Mouse (Mus musculus): ENCODE measurements at regions not wholly inside any gene's neighbourhood (a gene's known extent, or its start where the extent isn't known, plus 50 kb on each side); places are given as distances from the start of the nearest gene placed in this dataset.

DNA sequence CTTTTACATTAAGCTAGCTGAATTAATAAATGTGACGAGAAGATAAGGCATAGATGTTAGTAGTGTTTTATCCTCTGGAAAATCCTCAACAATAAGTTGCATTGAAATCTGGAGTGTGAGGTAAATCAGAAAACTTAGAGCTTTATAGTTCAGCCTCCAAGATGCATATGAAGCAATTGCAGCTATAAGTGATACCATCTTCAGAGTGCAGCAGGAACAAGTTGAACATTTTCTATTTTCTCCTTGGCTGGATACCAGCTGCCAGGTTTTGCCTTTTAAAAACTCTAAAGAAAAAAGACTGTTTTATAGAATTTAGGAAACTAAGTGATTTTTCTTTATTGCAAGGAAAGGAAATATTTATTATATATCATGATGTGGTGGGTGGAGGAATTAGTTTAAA, 414.6 kb downstream of the Otol1 start:
- no peak for TF ChIP-seq POLR2A (IDR thresholded peaks at IDR 0.05; ENCODE audit: insufficient read depth, low read depth, low read length)
- no peak for TF ChIP-seq CTCF (IDR thresholded peaks at IDR 0.05; ENCODE audit: insufficient read depth, low read depth, low read length)

Measured in olfactory bulb, adult 2 months (tissue).